Mouse (Mus musculus) megakaryocyte, embryonic 14.5 days (primary cell): Measurements from ENCODE around the gene Fshb. TPM values are rescaled to one million over a fixed set of nuclear protein-coding genes. Genes with fewer than 3 reads are reported as not detected.

ENCODE experiments used
- H3K27me3 ChIP-seq: replicated peaks from 2 replicates; pipeline ENCODE3; 2012; ENCODE audit warnings: inconsistent platforms
- H3K36me3 ChIP-seq: replicated peaks from 2 replicates; pipeline ENCODE3; 2012; ENCODE audit warnings: low read length, inconsistent platforms, mixed read lengths
- H3K4me1 ChIP-seq: 2 replicates; pipeline ENCODE4 v1.6.1; 2012; ENCODE audit warnings: inconsistent platforms
- H3K4me3 ChIP-seq: replicated peaks from 2 replicates; pipeline ENCODE3; 2012; ENCODE audit warnings: moderate library complexity, mild to moderate bottlenecking, inconsistent platforms
- H3K9me3 ChIP-seq: 2 replicates; pipeline ENCODE4 v1.6.1; 2012; ENCODE audit warnings: inconsistent platforms
- FLI1 ChIP-seq: IDR thresholded peaks from 2 replicates; pipeline ENCODE4 v1.6.1; 2012; ENCODE audit warnings: low read length, inconsistent platforms, mixed read lengths
- GATA1 ChIP-seq: IDR thresholded peaks from 3 replicates; pipeline ENCODE4 v1.6.1; 2012; ENCODE audit warnings: mixed read lengths, low read length, inconsistent platforms, borderline replicate concordance
- polyA plus RNA-seq: library from polyadenylated mRNA; stranded (reverse); fragments of >175 nt; gene quantifications from 2 replicates; pipeline ENCODE4 v1.2.3, GENCODE M21; 2012; ENCODE audit warnings: low replicate concordance; ENCODE audit not compliant: insufficient read depth

Fshb gene
- not detected in 2 replicates for polyA plus RNA-seq

GRCm38 (mm10) chr2:107059556-107059955, at the start of gene Fshb:
TSS of gene Fshb (minus strand) at chr2:107059656.
- no peaks in the 10 kb centered on the region for H3K27me3 ChIP-seq
- H3K4me3 ChIP-seq = no peak within 1 kb of the TSS
- no peaks in the 10 kb centered on the region for H3K4me1 ChIP-seq
- no peaks in the 10 kb centered on the region for H3K36me3 ChIP-seq
- no peak for TF ChIP-seq FLI1
- TF ChIP-seq GATA1 = no peak
- H3K9me3 ChIP-seq = peaks cover 6% of the 10 kb centered on the region

- no peak overlapping the region for H3K4me3 ChIP-seq
- no peaks in the 10 kb centered on the region for H3K27me3 ChIP-seq
- no peaks in the 10 kb centered on the region for H3K4me1 ChIP-seq
- H3K36me3 ChIP-seq = no peaks in the 10 kb centered on the region
- TF ChIP-seq FLI1 (no peak), GATA1 (no peak)
- 0 out of 2 replicates have a peak, but pooled peaks cover 6% of the 10 kb centered on the region for H3K9me3 ChIP-seq
These were observed 24.8 kb upstream of the Fshb start for GRCm38 (mm10) chr2:107084256-107084655.

- TF ChIP-seq FLI1 = no peak
- Histone ChIP-seq H3K36me3 (no peaks in the 10 kb centered on the region), H3K9me3 (0 out of 2 replicates have a peak, but pooled peaks cover 6% of the 10 kb centered on the region), H3K4me3 (no peak overlapping the region), H3K4me1 (no peaks in the 10 kb centered on the region), H3K27me3 (no peaks in the 10 kb centered on the region)
These were observed 23.8 kb upstream of the Fshb start for GRCm38 (mm10) chr2:107083071-107083885.

- no peak overlapping the region for H3K4me3 ChIP-seq
- TF ChIP-seq GATA1 (no peak), FLI1 (no peak)
- H3K36me3 ChIP-seq = no peaks in the 10 kb centered on the region
- H3K27me3 ChIP-seq = no peaks in the 10 kb centered on the region
- no peaks in the 10 kb centered on the region for H3K9me3 ChIP-seq
- H3K4me1 ChIP-seq = no peaks in the 10 kb centered on the region
These were observed 3.8 kb upstream of the Fshb start for GRCm38 (mm10) chr2:107063260-107063659.

GRCm38 (mm10) chr2:107045955-107046354, 13.5 kb downstream of the Fshb start:
- no peaks in the 10 kb centered on the region for H3K36me3 ChIP-seq
- TF ChIP-seq GATA1 (no peak), FLI1 (no peak)
- H3K4me3 ChIP-seq = no peak overlapping the region
- no peaks in the 10 kb centered on the region for H3K4me1 ChIP-seq
- peaks cover 6% of the 10 kb centered on the region; the same call in 1 of the 2 replicates for H3K9me3 ChIP-seq
- no peaks in the 10 kb centered on the region for H3K27me3 ChIP-seq

- Histone ChIP-seq H3K27me3 (no peaks in the 10 kb centered on the region), H3K36me3 (no peaks in the 10 kb centered on the region), H3K9me3 (peaks cover 6% of the 10 kb centered on the region; the same call in 1 of the 2 replicates), H3K4me3 (no peak overlapping the region), H3K4me1 (no peaks in the 10 kb centered on the region)
- TF ChIP-seq GATA1 (no peak), FLI1 (no peak)
These were observed 18.6 kb downstream of the Fshb start for GRCm38 (mm10) chr2:107040816-107041215.

- no peaks in the 10 kb centered on the region for H3K27me3 ChIP-seq
- H3K4me1 ChIP-seq = no peaks in the 10 kb centered on the region
- H3K4me3 ChIP-seq = no peak overlapping the region
- H3K9me3 ChIP-seq = no peaks in the 10 kb centered on the region
- no peak for TF ChIP-seq FLI1
- TF ChIP-seq GATA1 = no peak
- no peaks in the 10 kb centered on the region for H3K36me3 ChIP-seq
These were observed 23.5 kb downstream of the Fshb start for GRCm38 (mm10) chr2:107035980-107036379.

GRCm38 (mm10) chr2:107024694-107025093, 34.8 kb downstream of the Fshb start:
- Histone ChIP-seq H3K36me3 (no peaks in the 10 kb centered on the region), H3K4me1 (no peaks in the 10 kb centered on the region), H3K4me3 (no peak overlapping the region), H3K27me3 (no peaks in the 10 kb centered on the region), H3K9me3 (peaks cover 21% of the 10 kb centered on the region)
- TF ChIP-seq GATA1 = no peak
- no peak for TF ChIP-seq FLI1

GRCm38 (mm10) chr2:107022713-107023112, 36.7 kb downstream of the Fshb start:
- Histone ChIP-seq H3K27me3 (no peaks in the 10 kb centered on the region), H3K9me3 (peaks cover 21% of the 10 kb centered on the region), H3K4me1 (no peaks in the 10 kb centered on the region), H3K4me3 (peak overlapping the region; percentile 26), H3K36me3 (no peaks in the 10 kb centered on the region)
- no peak for TF ChIP-seq FLI1
- no peak for TF ChIP-seq GATA1

GRCm38 (mm10) chr2:107019331-107019730, 40.1 kb downstream of the Fshb start:
- no peak overlapping the region for H3K4me3 ChIP-seq
- TF ChIP-seq FLI1 (no peak), GATA1 (no peak)
- peaks cover 20% of the 10 kb centered on the region for H3K9me3 ChIP-seq
- no peaks in the 10 kb centered on the region for H3K36me3 ChIP-seq
- H3K27me3 ChIP-seq = no peaks in the 10 kb centered on the region
- no peaks in the 10 kb centered on the region for H3K4me1 ChIP-seq
